10 mouse cellular contexts compared by ENCODE assay signal in the genomic region with DNA sequence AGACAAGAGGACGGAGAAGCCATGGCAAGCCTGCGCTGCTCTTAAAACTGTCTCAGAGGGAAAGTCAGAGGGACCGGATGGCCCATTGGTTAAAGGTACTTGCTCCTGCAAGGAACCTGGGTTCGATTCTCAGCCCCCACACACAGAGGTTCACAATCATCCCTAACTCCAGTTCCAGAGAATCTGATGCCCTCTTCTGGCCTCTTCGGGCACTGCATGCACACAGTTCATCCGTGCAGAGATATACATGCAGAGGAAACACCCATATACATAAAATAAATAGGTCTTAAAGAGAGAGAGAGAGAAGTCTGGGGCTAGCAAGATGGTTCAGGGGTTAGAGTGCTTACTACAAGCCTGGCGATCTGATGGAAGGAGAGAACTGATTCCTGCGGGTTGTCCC. TPM values are rescaled to one million over a fixed set of nuclear protein-coding genes. Genes with fewer than 3 reads are reported as not detected.
DNase-seq lines count a peak whose midpoint lies in the region; ATAC-seq and TF ChIP-seq lines count a peak whose summit lies in the region.
"Had no signal": no experiment of that assay in that cellular context is flagged by ENCODE, and none has a peak within 500 bp of the region (broad histone marks: within the 10 kb centered on the region; RNA-seq: fewer than 3 reads in every experiment).

No protein-coding gene starts in this region.

- no peak overlapping the region for H3K4me2 ChIP-seq in hindbrain, postnatal 0 days (ENCODE audit: low read depth, low read length)
- H3K4me2 ChIP-seq in hindbrain, embryonic 14.5 days (replicated peaks) = no peak overlapping the region
- no peak overlapping the region for H3K4me2 ChIP-seq in intestine, embryonic 16.5 days (ENCODE audit: low read depth, low read length)

- H3K9me3 ChIP-seq in hindbrain, postnatal 0 days (ENCODE audit: low read length) = 0 out of 2 replicates have a peak, but pooled peaks cover 5% of the 10 kb centered on the region
- peaks cover 5% of the 10 kb centered on the region; the same call in 1 of the 2 replicates for H3K9me3 ChIP-seq in hindbrain, embryonic 14.5 days (ENCODE audit: control insufficient read depth, low read length)
- no peaks in the 10 kb centered on the region for H3K9me3 ChIP-seq in intestine, embryonic 16.5 days (ENCODE audit: control insufficient read depth, low read length)

- H3K36me3 ChIP-seq in hindbrain, postnatal 0 days (ENCODE audit: insufficient read depth, low read length) = no peaks in the 10 kb centered on the region
- H3K36me3 ChIP-seq in hindbrain, embryonic 14.5 days (replicated peaks; ENCODE audit: control insufficient read depth, insufficient read depth) = no peaks in the 10 kb centered on the region
- no peaks in the 10 kb centered on the region for H3K36me3 ChIP-seq in intestine, embryonic 16.5 days (ENCODE audit: control insufficient read depth, insufficient read depth, low read length)

- peak; percentile 50 for TF ChIP-seq CTCF in hindbrain, postnatal 0 days (IDR thresholded peaks at IDR 0.05; ENCODE audit: low read depth)

- H3K27me3 ChIP-seq in hindbrain, postnatal 0 days (ENCODE audit: insufficient read depth, low read length) = no peaks in the 10 kb centered on the region
- H3K27me3 ChIP-seq in hindbrain, embryonic 14.5 days (ENCODE audit: control insufficient read depth, insufficient read depth, low read length) = no peaks in the 10 kb centered on the region
- H3K27me3 ChIP-seq in intestine, embryonic 16.5 days (replicated peaks; ENCODE audit: control insufficient read depth, insufficient read depth, low read length) = no peaks in the 10 kb centered on the region
- H3K27me3 ChIP-seq: megakaryocyte, embryonic 14.5 days had no signal

- H3K4me3 ChIP-seq in hindbrain, postnatal 0 days (ENCODE audit: low read length) = no peak overlapping the region
- H3K4me3 ChIP-seq in hindbrain, embryonic 14.5 days (replicated peaks; ENCODE audit: low read length) = no peak overlapping the region
- no peak overlapping the region for H3K4me3 ChIP-seq in intestine, embryonic 16.5 days (ENCODE audit: low read length)
- H3K4me3 ChIP-seq: megakaryocyte, embryonic 14.5 days had no signal

- no peak overlapping the region for H3K27ac ChIP-seq in hindbrain, postnatal 0 days
- H3K27ac ChIP-seq in hindbrain, embryonic 14.5 days = no peak overlapping the region
- peak overlapping the region; percentile 88 for H3K27ac ChIP-seq in intestine, embryonic 16.5 days (ENCODE audit: low read length)

- DNase-seq in hindbrain, postnatal 0 days (ENCODE audit: low spot score) = no peak
- no peak for DNase-seq in hindbrain, embryonic 14.5 days (ENCODE audit: low spot score)
- peak; percentile 69 for DNase-seq in testis, postnatal 10 days (ENCODE audit: low spot score)
- DNase-seq in testis, postnatal 14 days (ENCODE audit: low spot score) = no peak
- no peak for DNase-seq in adrenal gland, postnatal 10 days
- DNase-seq in T-cell, adult 2 months (ENCODE audit: low spot score) = no peak
- no peak for DNase-seq in gastrocnemius, adult 8-10 months (ENCODE audit: low spot score in 2 of 2)

- H3K4me1 ChIP-seq in hindbrain, postnatal 0 days (ENCODE audit: insufficient read depth, low read length) = no peaks in the 10 kb centered on the region
- no peaks in the 10 kb centered on the region for H3K4me1 ChIP-seq in hindbrain, embryonic 14.5 days (replicated peaks; ENCODE audit: control insufficient read depth, insufficient read depth, low read length)
- peaks cover 28% of the 10 kb centered on the region for H3K4me1 ChIP-seq in intestine, embryonic 16.5 days (ENCODE audit: control insufficient read depth, insufficient read depth, low read length)

- 91% methylated on average over 8 of the region's 8 CpGs for WGBS in hindbrain, postnatal 0 days
- 90% methylated on average over 8 of the region's 8 CpGs for WGBS in hindbrain, embryonic 14.5 days
- WGBS in intestine, embryonic 16.5 days = 90% methylated on average over 8 of the region's 8 CpGs

- ATAC-seq in hindbrain, postnatal 0 days = no peak
- ATAC-seq in hindbrain, embryonic 14.5 days (ENCODE audit: low FRiP score) = no peak
- ATAC-seq in intestine, embryonic 16.5 days = no peak

- no peak overlapping the region for H3K9ac ChIP-seq in hindbrain, postnatal 0 days (replicated peaks; ENCODE audit: low read length)
- H3K9ac ChIP-seq in hindbrain, embryonic 14.5 days = no peak overlapping the region
- H3K9ac ChIP-seq in intestine, embryonic 16.5 days (ENCODE audit: low read depth, low read length) = no peak overlapping the region

RNA-seq across cellular contexts. Expression of a gene that starts 15.5 kb away (rescaled TPM):
- total RNA-seq in hindbrain, postnatal 0 days (2014; rRNA removed) = 0.25 and 1.0 TPM in 2 replicates
- 0.45 TPM in 2 replicates for polyA plus RNA-seq in hindbrain, postnatal 0 days (2015; fragmentation: Nextera tagmentation; extraction: Ambion mirVana)
- 0.13 and 0.30 TPM in 2 replicates for polyA plus RNA-seq in hindbrain, embryonic 14.5 days (2014; fragmentation: Nextera tagmentation; extraction: Ambion mirVana)
- 2.7 and 3.1 TPM in 2 replicates for polyA plus RNA-seq in intestine, embryonic 16.5 days (2015; fragmentation: Nextera tagmentation; extraction: Ambion mirVana)
- 1 to 10 TPM; 3.2 to 4.6 TPM for total RNA-seq in adrenal gland, postnatal 10 days (2021)
- total RNA-seq in gastrocnemius, adult 8-10 months (2022) = under 1 TPM in 2 of 4 experiments, not detected in 2; 0.39 to 0.41 TPM
- total RNA-seq: hematopoietic stem cell, adult 5-6 weeks had no signal

RNA-seq across cellular contexts. Expression of a gene that starts 54.9 kb away (rescaled TPM):
- 5.1 and 7.7 TPM in 2 replicates for total RNA-seq in hindbrain, postnatal 0 days (2014; rRNA removed)
- polyA plus RNA-seq in hindbrain, postnatal 0 days (2015; fragmentation: Nextera tagmentation; extraction: Ambion mirVana) = 3.7 and 4.5 TPM in 2 replicates
- 9.5 and 10.0 TPM in 2 replicates for polyA plus RNA-seq in hindbrain, embryonic 14.5 days (2014; fragmentation: Nextera tagmentation; extraction: Ambion mirVana)
- 7.8 and 13.9 TPM in 2 replicates for polyA plus RNA-seq in intestine, embryonic 16.5 days (2015; fragmentation: Nextera tagmentation; extraction: Ambion mirVana)
- total RNA-seq in adrenal gland, postnatal 10 days (2021) = 1 to 10 TPM; 2.1 to 2.3 TPM
- 1 to 10 TPM in 3 of 4 experiments, under 1 TPM in 1; 0.73 to 1.8 (median 1.2) TPM for total RNA-seq in gastrocnemius, adult 8-10 months (2022)
